Mouse (Mus musculus) erythroblast, embryonic 14.5 days (primary cell): Measurements from ENCODE around the gene Prc1.

Experiments
- GATA1 ChIP-seq: IDR thresholded peaks from 2 replicates; pipeline ENCODE4 v1.6.1; 2012; ENCODE audit warnings: low read length, inconsistent platforms, mixed read lengths
- TAL1 ChIP-seq: IDR thresholded peaks from 3 replicates; pipeline ENCODE4 v1.6.1; 2012; ENCODE audit warnings: low read length, inconsistent platforms, mixed read lengths

DNA sequence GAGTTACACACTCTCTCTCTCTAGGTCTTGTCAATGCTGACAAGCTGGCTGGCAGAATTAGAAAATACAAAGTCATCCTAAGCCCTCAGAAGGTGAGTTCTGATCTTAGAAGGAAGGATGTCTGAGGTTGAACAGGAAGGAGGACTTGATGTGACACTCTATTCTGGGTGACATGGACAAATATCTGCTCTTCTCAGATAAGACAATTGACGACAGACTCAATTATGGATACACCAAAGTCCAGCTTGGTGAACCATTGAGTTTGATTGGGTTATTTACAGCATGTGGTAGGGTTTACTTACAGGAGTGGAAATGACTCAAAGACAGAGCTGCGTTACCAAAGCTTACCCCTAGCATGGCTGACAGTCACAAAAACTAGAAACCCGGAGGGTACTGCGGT lies 17.9 kb upstream of the Prc1 start:
- TF ChIP-seq TAL1 (no peak), GATA1 (no peak)
